Mouse (Mus musculus) testis, adult 2 months (tissue): ENCODE results near the gene Kirrel.

ENCODE experiments used
- CTCF ChIP-seq: fragments of 200-500 bp; IDR thresholded peaks from 2 replicates; pipeline ENCODE4 v1.5.1; 2012; ENCODE audit warnings: low read depth, mild to moderate bottlenecking, inconsistent platforms, low read length, moderate library complexity; ENCODE audit not compliant: control insufficient read depth, insufficient read depth, insufficient replicate concordance
- POLR2A ChIP-seq: fragments of 200-500 bp; IDR thresholded peaks from 2 replicates; pipeline ENCODE4 v1.6.1; 2012; ENCODE audit warnings: low read depth, mild to moderate bottlenecking, inconsistent platforms, low read length, moderate library complexity; ENCODE audit not compliant: control insufficient read depth

- TF ChIP-seq CTCF (no peak), POLR2A (no peak)
These were observed 62.3 kb downstream of the Kirrel start for GRCm38 (mm10) chr3:87112264-87112663.
